Mouse (Mus musculus): ENCODE measurements around the gene Map2k6.

DNA sequence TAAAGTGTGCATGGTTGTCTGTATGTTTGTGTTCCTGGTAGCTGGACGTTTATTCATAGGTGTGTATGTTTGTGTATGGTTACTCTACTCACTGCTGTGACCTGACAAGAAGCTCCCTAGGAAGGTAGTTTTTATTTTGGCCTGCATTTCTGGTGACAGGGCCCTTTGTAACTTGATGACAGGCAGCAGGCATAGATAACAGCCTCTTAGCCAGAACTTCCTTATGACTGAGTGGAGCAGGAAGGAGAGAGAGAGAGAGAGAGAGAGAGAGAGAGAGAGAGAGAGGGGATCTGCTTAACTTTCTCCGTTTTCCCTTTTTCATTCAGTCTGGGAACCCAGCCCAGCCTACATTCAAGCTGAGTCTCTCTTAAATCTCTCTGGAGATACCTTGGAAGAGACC, 61.6 kb downstream of the Map2k6 start:
- TF ChIP-seq POLR2A (IDR thresholded peaks at IDR 0.05; ENCODE audit: insufficient read depth, low read depth, low read length) (no peak), CTCF (IDR thresholded peaks at IDR 0.05; ENCODE audit: insufficient read depth, low read depth, low read length) (no peak)
